13 mouse cellular contexts compared by ENCODE assay signal in the genomic region with DNA sequence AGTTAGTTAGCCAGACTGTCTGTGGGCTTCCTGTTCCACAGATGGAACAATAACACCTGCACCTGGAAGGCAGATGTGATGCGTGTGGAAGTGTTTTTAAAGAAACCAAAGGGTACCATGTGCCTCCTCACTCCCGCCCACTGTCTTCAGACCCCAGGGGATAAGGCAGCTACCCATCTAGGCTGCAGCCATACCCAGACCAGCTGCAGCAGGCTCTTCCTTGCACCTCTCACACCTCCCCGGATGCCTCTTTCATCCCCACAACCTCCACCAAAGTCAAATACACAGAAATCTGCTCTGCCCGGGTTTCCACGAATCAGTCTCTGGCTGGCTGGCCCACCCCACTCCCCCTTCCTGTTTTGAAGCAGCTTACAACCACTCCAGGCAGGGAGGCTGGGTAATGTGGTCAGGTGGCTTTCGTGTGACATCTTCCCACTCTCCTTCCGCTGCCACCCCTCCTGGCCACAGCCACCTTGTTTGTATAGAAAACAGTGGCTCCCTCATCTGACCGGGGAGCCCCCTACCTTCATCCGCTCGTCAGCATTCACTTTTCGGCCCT. TPM values are rescaled to one million over a fixed set of nuclear protein-coding genes. Genes with fewer than 3 reads are reported as not detected.
DNase-seq lines count a peak whose midpoint lies in the region; ATAC-seq and TF ChIP-seq lines count a peak whose summit lies in the region.
"Had no signal": no experiment of that assay in that cellular context is flagged by ENCODE, and none has a peak within 500 bp of the region (broad histone marks: within the 10 kb centered on the region; RNA-seq: fewer than 3 reads in every experiment).

No protein-coding gene starts in this region.

- no peak overlapping the region for H3K4me2 ChIP-seq in heart, embryonic 16.5 days (ENCODE audit: low read depth, low read length)
- no peak overlapping the region for H3K4me2 ChIP-seq in forebrain, embryonic 15.5 days (replicated peaks)
- H3K4me2 ChIP-seq in liver, embryonic 11.5 days = no peak overlapping the region
- H3K4me2 ChIP-seq: kidney, embryonic 15.5 days; liver, embryonic 15.5 days had no signal

- no peak for TF ChIP-seq POLR2A in bone marrow, adult 2 months (IDR thresholded peaks at IDR 0.05; ENCODE audit: borderline replicate concordance, control insufficient read depth, low read depth, low read length)
- peak; percentile 31; the same call in 1 of the 2 replicates for TF ChIP-seq POLR2A in thymus, adult 2 months (IDR thresholded peaks at IDR 0.05; ENCODE audit: control insufficient read depth, extremely low read depth, insufficient read depth, low read length, poor library complexity)

- 65% methylated on average over 11 of the region's 11 CpGs for WGBS in heart, embryonic 16.5 days
- 29% methylated on average over 11 of the region's 11 CpGs for WGBS in bone marrow, adult 2 months
- 10% methylated on average over 11 of the region's 11 CpGs for WGBS in thymus, adult 2 months
- 78% methylated on average over 11 of the region's 11 CpGs for WGBS in forebrain, embryonic 15.5 days
- WGBS in liver, embryonic 11.5 days = 66% methylated on average over 11 of the region's 11 CpGs

- no peak overlapping the region for H3K9ac ChIP-seq in heart, embryonic 16.5 days (ENCODE audit: low read length)
- no peak overlapping the region for H3K9ac ChIP-seq in forebrain, embryonic 15.5 days (replicated peaks)
- no peak overlapping the region for H3K9ac ChIP-seq in liver, embryonic 11.5 days (ENCODE audit: low read depth, low read length)
- H3K9ac ChIP-seq: kidney, embryonic 15.5 days; liver, embryonic 15.5 days had no signal

- intact Hi-C loops in heart, postnatal 25 days (cut with DNase I) = loop anchor here (10.0 kb wide), 1 partner anchor 327 kb away; no protein-coding TSS in a partner anchor

- 0 out of 2 replicates have a peak, but pooled peaks have one; percentile 17 for ATAC-seq in heart, embryonic 16.5 days (replicated peaks; ENCODE audit: extremely low read depth, insufficient read depth, low FRiP score)
- ATAC-seq in monocyte, adult 5-6 weeks (replicated peaks; ENCODE audit: insufficient number of reproducible peaks, low FRiP score, low TSS enrichment, poor library complexity, severe bottlenecking) = peak; percentile 68
- ATAC-seq in forebrain, embryonic 15.5 days (replicated peaks) = no peak
- no peak for ATAC-seq in liver, embryonic 11.5 days (replicated peaks; ENCODE audit: low FRiP score)

- H3K27me3 ChIP-seq in heart, embryonic 16.5 days (ENCODE audit: control insufficient read depth, insufficient read depth, low read length) = no peaks in the 10 kb centered on the region
- no peaks in the 10 kb centered on the region for H3K27me3 ChIP-seq in thymus, adult 2 months (ENCODE audit: control insufficient read depth, insufficient read depth, low read length)
- H3K27me3 ChIP-seq in forebrain, embryonic 15.5 days = no peaks in the 10 kb centered on the region
- no peaks in the 10 kb centered on the region for H3K27me3 ChIP-seq in liver, embryonic 11.5 days (replicated peaks; ENCODE audit: control insufficient read depth, insufficient read depth, low read length)
- H3K27me3 ChIP-seq: kidney, embryonic 15.5 days; liver, embryonic 15.5 days had no signal

- DNase-seq in heart, postnatal 25 days (ENCODE audit: low spot score) = no peak
- peak; percentile 82 for DNase-seq in thymus, adult 2 months
- DNase-seq in embryo, embryonic 9.5 days (ENCODE audit: extremely low spot score) = no peak
- DNase-seq in liver, embryonic 11.5 days (ENCODE audit: low spot score) = no peak
- DNase-seq: adrenal gland, postnatal 14 days; cerebellum, adult 11-12 months; heart, postnatal 14 days had no signal

- no peaks in the 10 kb centered on the region for H3K4me1 ChIP-seq in heart, embryonic 16.5 days (ENCODE audit: control insufficient read depth, insufficient read depth, low read length)
- peaks cover 1% of the 10 kb centered on the region for H3K4me1 ChIP-seq in bone marrow, adult 2 months (ENCODE audit: control insufficient read depth, insufficient read depth, low read length)
- peaks cover 38% of the 10 kb centered on the region for H3K4me1 ChIP-seq in thymus, adult 2 months (replicated peaks; ENCODE audit: control insufficient read depth, insufficient read depth, low read length)
- H3K4me1 ChIP-seq in forebrain, embryonic 15.5 days = no peaks in the 10 kb centered on the region
- peaks cover 15% of the 10 kb centered on the region for H3K4me1 ChIP-seq in liver, embryonic 11.5 days (replicated peaks; ENCODE audit: control insufficient read depth, insufficient read depth, low read length)
- H3K4me1 ChIP-seq: kidney, embryonic 15.5 days had no signal

- no peaks in the 10 kb centered on the region; the same call in 1 of the 2 replicates for H3K36me3 ChIP-seq in heart, embryonic 16.5 days (ENCODE audit: control insufficient read depth, insufficient read depth)
- peaks cover 28% of the 10 kb centered on the region for H3K36me3 ChIP-seq in thymus, adult 2 months (ENCODE audit: control insufficient read depth, insufficient read depth, low read length)
- peaks cover 50% of the 10 kb centered on the region for H3K36me3 ChIP-seq in forebrain, embryonic 15.5 days
- 0 out of 2 replicates have a peak, but pooled peaks cover 3% of the 10 kb centered on the region for H3K36me3 ChIP-seq in liver, embryonic 11.5 days (ENCODE audit: control insufficient read depth, insufficient read depth, low read length)

- TF ChIP-seq CTCF in bone marrow, adult 2 months (IDR thresholded peaks at IDR 0.05; ENCODE audit: control insufficient read depth, insufficient read depth, low read length) = no peak
- TF ChIP-seq CTCF in thymus, adult 2 months (IDR thresholded peaks at IDR 0.05; ENCODE audit: borderline replicate concordance, control insufficient read depth, extremely low read depth, insufficient read depth, low read length, poor library complexity) = peak; percentile 26; the same call in 1 of the 2 replicates

- H3K27ac ChIP-seq in heart, embryonic 16.5 days (ENCODE audit: low read length) = no peak overlapping the region
- peak overlapping the region; percentile 58 for H3K27ac ChIP-seq in bone marrow, adult 2 months (ENCODE audit: control insufficient read depth, insufficient read depth, low read depth, low read length, poor library complexity)
- H3K27ac ChIP-seq in thymus, adult 2 months (ENCODE audit: control insufficient read depth, insufficient read depth, low read length) = peak overlapping the region; percentile 91
- no peak overlapping the region for H3K27ac ChIP-seq in forebrain, embryonic 15.5 days (replicated peaks)
- H3K27ac ChIP-seq in liver, embryonic 11.5 days (ENCODE audit: low read depth, low read length) = no peak overlapping the region
- H3K27ac ChIP-seq: kidney, embryonic 15.5 days; liver, embryonic 15.5 days had no signal

- no peak overlapping the region for H3K4me3 ChIP-seq in heart, embryonic 16.5 days (ENCODE audit: low read length)
- H3K4me3 ChIP-seq in bone marrow, adult 2 months (replicated peaks; ENCODE audit: control insufficient read depth, low read depth, low read length) = no peak overlapping the region
- no peak overlapping the region for H3K4me3 ChIP-seq in thymus, adult 2 months (ENCODE audit: control insufficient read depth, insufficient read depth, low read length)
- no peak overlapping the region for H3K4me3 ChIP-seq in forebrain, embryonic 15.5 days
- no peak overlapping the region for H3K4me3 ChIP-seq in liver, embryonic 11.5 days (ENCODE audit: low read depth, low read length)
- H3K4me3 ChIP-seq: kidney, embryonic 15.5 days; liver, embryonic 15.5 days had no signal

- no peaks in the 10 kb centered on the region for H3K9me3 ChIP-seq in heart, embryonic 16.5 days (replicated peaks; ENCODE audit: control insufficient read depth, low read length)
- H3K9me3 ChIP-seq in forebrain, embryonic 15.5 days = no peaks in the 10 kb centered on the region
- H3K9me3 ChIP-seq in liver, embryonic 11.5 days (ENCODE audit: control insufficient read depth, low read length) = no peaks in the 10 kb centered on the region
- H3K9me3 ChIP-seq: kidney, embryonic 15.5 days; liver, embryonic 15.5 days had no signal

RNA-seq across cellular contexts. Expression of a gene that starts 44.4 kb away (rescaled TPM):
- 5.5 and 7.8 TPM in 2 replicates for polyA plus RNA-seq in heart, embryonic 16.5 days (2015; fragmentation: Nextera tagmentation; extraction: Ambion mirVana)
- total RNA-seq in heart, postnatal 25 days (2021) = 1 to 10 TPM; 4.0 to 4.3 TPM
- polyA plus RNA-seq in bone marrow, adult 2 months (2011; ENCODE audit: insufficient read depth, insufficient read length, low replicate concordance, missing spikeins) = 41.8 and 88.3 TPM in 2 replicates
- total RNA-seq in monocyte, adult 5-6 weeks (2017) = 112 to 213 TPM (median 125 TPM) in 3 replicates
- 106 and 120 TPM in 2 replicates for polyA plus RNA-seq in thymus, adult 2 months (2012; rRNA removed)
- 16.5 and 18.2 TPM in 2 replicates for polyA plus RNA-seq in forebrain, embryonic 15.5 days (2015; fragmentation: Nextera tagmentation; extraction: Ambion mirVana)
- 12.6 and 12.9 TPM in 2 replicates for polyA plus RNA-seq in liver, embryonic 11.5 days (2014; fragmentation: Nextera tagmentation; extraction: Ambion mirVana)

Comparison
In these comparisons a context has a peak if more than half of its experiments do, and no peak if none do; other contexts are left out.
1. ATAC-seq: peak in heart, embryonic 16.5 days (single experiment) and monocyte, adult 5-6 weeks (single experiment); none in forebrain, embryonic 15.5 days (single experiment) and liver, embryonic 11.5 days (single experiment).
2. H3K27ac ChIP-seq: peak in bone marrow, adult 2 months (single experiment) and thymus, adult 2 months (single experiment); none in heart, embryonic 16.5 days (single experiment), forebrain, embryonic 15.5 days (single experiment) and liver, embryonic 11.5 days (single experiment).